Mouse (Mus musculus) G1E (cell line): ENCODE results near the gene Ulk4. TPM values are rescaled to one million over a fixed set of nuclear protein-coding genes. Genes with fewer than 3 reads are reported as not detected.

Experiments
- ATAC-seq: 2 replicates; pipeline ENCODE4 v1.8.0; 2016; ENCODE audit warnings: mild to moderate bottlenecking; ENCODE audit not compliant: insufficient number of reproducible peaks, poor library complexity, low FRiP score, severe bottlenecking; ENCODE audit errors: extremely low read depth
- DNase-seq: peaks from one replicate; pipeline ENCODE4 v3.0.0; 2012; ENCODE audit warnings: low spot score
- H3K27me3 ChIP-seq: 2 replicates; pipeline ENCODE4 v1.6.1; 2012; ENCODE audit warnings: mild to moderate bottlenecking, low read length, inconsistent platforms; ENCODE audit not compliant: insufficient read depth
- H3K36me3 ChIP-seq: replicated peaks from 2 replicates; pipeline ENCODE3; 2012; ENCODE audit warnings: mild to moderate bottlenecking, inconsistent platforms
- H3K4me1 ChIP-seq: 2 replicates; pipeline ENCODE4 v1.6.1; 2012; ENCODE audit warnings: low read depth, low read length, inconsistent platforms, mixed read lengths; ENCODE audit not compliant: insufficient read depth
- H3K4me3 ChIP-seq: 2 replicates; pipeline ENCODE4 v1.5.1; 2012; ENCODE audit warnings: low read depth, mild to moderate bottlenecking, inconsistent platforms, low read length, moderate library complexity, mixed read lengths
- H3K9me3 ChIP-seq: replicated peaks from 2 replicates; pipeline ENCODE4 v1.6.1; 2012; ENCODE audit warnings: inconsistent platforms
- CTCF ChIP-seq: IDR thresholded peaks from 2 replicates; pipeline ENCODE4 v1.5.1; 2012; ENCODE audit warnings: low read depth, low read length, inconsistent platforms, mixed read lengths
- GATA1 ChIP-seq: IDR thresholded peaks from 2 replicates; pipeline ENCODE4 v1.6.1; 2012; ENCODE audit warnings: borderline replicate concordance, low read length, inconsistent platforms, mixed read lengths
- GATA2 ChIP-seq: IDR thresholded peaks from 2 replicates; pipeline ENCODE4 v1.6.1; 2012; ENCODE audit warnings: low read depth, low read length, inconsistent platforms, borderline replicate concordance
- POLR2AphosphoS5 ChIP-seq: IDR thresholded peaks from 2 replicates; pipeline ENCODE4 v1.6.1; 2012; ENCODE audit warnings: low read depth, low read length, inconsistent platforms; ENCODE audit not compliant: insufficient replicate concordance
- TAL1 ChIP-seq: conservative IDR thresholded peaks from 2 replicates; pipeline ENCODE4 v1.6.1; 2012; ENCODE audit warnings: low read depth, low read length, inconsistent platforms, mixed read lengths
- polyA plus RNA-seq: library from polyadenylated mRNA; stranded (reverse); fragments of >175 nt; gene quantifications from 2 replicates; pipeline ENCODE4 v1.2.3, GENCODE M21; 2012
- total RNA-seq, 2 experiments: library from RNA; stranded (forward) in 1 of 2; stranded (reverse) in 1 of 2; fragments of 200-1000 nt in 1 of 2; fragments of >200 nt in 1 of 2; fragmentation: Nextera tagmentation in 1 of 2; gene quantifications; 2 replicates each; pipeline ENCODE4 v1.2.3; 2014 to 2017

Gene Ulk4
- total and polyA plus RNA-seq, 3 experiments, result 0.52 to 3.2 (median 1.6) TPM

GRCm38 (mm10) chr9:120984509-120984908 lies 292.5 kb downstream of the Ulk4 start:
- Histone ChIP-seq H3K36me3 (no peaks in the 10 kb centered on the region), H3K4me1 (peaks cover 2% of the 10 kb centered on the region; the same call in 1 of the 2 replicates), H3K4me3 (no peak overlapping the region), H3K9me3 (no peaks in the 10 kb centered on the region), H3K27me3 (peaks cover 26% of the 10 kb centered on the region)
- DNase-seq (no peak), ATAC-seq (no peak)
- TF ChIP-seq GATA2 (no peak), CTCF (no peak), GATA1 (no peak), POLR2AphosphoS5 (no peak), TAL1 (no peak)

DNA sequence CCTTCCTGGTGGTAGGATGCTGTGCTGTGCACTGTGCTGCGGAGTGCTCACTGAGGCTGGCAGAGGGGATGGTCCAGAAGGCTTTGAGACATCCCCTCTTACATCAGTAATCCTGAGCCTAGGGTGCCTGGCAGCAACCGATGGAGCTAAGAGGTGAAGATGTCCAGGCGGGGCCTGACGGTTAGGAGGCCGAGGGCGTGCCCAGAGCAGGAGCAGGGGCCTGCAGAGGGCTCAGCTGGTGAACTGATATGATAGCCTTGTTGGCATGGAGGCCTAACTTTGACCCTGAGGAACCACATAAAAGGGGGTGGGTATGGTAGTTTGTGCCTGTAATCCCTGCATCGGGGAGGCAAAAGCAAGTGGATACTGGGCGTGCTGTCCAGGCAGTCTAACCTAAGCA lies 293.1 kb downstream of the Ulk4 start:
- ATAC-seq, result no peak
- peaks cover 32% of the 10 kb centered on the region for H3K27me3 ChIP-seq
- no peak overlapping the region for H3K4me3 ChIP-seq
- H3K4me1 ChIP-seq, result peaks cover 2% of the 10 kb centered on the region; the same call in 1 of the 2 replicates
- DNase-seq, result no peak
- no peak for TF ChIP-seq GATA2
- no peak for TF ChIP-seq CTCF
- no peak for TF ChIP-seq TAL1
- TF ChIP-seq POLR2AphosphoS5, result no peak
- no peak for TF ChIP-seq GATA1
- H3K9me3 ChIP-seq, result no peaks in the 10 kb centered on the region
- H3K36me3 ChIP-seq, result no peaks in the 10 kb centered on the region

- DNase-seq (no peak), ATAC-seq (no peak)
- Histone ChIP-seq H3K4me1 (peaks cover 2% of the 10 kb centered on the region; the same call in 1 of the 2 replicates), H3K9me3 (no peaks in the 10 kb centered on the region), H3K27me3 (peaks cover 33% of the 10 kb centered on the region), H3K4me3 (no peak overlapping the region), H3K36me3 (no peaks in the 10 kb centered on the region)
- TF ChIP-seq GATA2 (no peak), CTCF (no peak), POLR2AphosphoS5 (no peak), TAL1 (no peak), GATA1 (no peak)
Measured at GRCm38 (mm10) chr9:120981777-120982176, 295.2 kb downstream of the Ulk4 start.

- DNase-seq, result no peak
- H3K4me1 ChIP-seq, result peaks cover 1% of the 10 kb centered on the region; the same call in 1 of the 2 replicates
- TF ChIP-seq GATA1, result no peak
- TF ChIP-seq POLR2AphosphoS5, result no peak
- no peak for TF ChIP-seq GATA2
- no peak for TF ChIP-seq TAL1
- TF ChIP-seq CTCF, result no peak
- no peak overlapping the region for H3K4me3 ChIP-seq
- H3K9me3 ChIP-seq, result no peaks in the 10 kb centered on the region
- no peaks in the 10 kb centered on the region for H3K36me3 ChIP-seq
- no peak for ATAC-seq
- H3K27me3 ChIP-seq, result peaks cover 37% of the 10 kb centered on the region
Measured at GRCm38 (mm10) chr9:120976856-120977255, 300.1 kb downstream of the Ulk4 start.

DNA sequence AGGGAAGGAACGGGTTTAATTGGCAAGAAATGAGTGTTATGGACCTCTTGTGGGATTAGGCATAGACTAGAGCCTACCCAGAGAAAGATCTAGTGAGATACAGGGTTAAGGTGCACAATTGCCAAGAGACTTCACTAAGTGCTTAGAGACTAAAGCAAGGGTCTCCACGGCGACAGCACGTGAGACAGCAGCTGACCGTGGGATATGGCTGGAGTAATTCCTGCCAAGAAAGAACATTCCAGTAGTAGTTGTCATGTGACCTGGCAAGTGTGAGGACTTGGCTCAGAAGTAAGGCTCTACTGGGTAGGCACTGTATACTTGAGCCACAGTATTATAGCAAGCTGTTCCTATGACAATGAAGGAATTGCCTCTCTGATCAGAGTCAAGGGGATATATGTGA lies 300.8 kb downstream of the Ulk4 start:
- TF ChIP-seq GATA1, result no peak
- no peak for TF ChIP-seq POLR2AphosphoS5
- TF ChIP-seq TAL1, result no peak
- no peak for TF ChIP-seq GATA2
- TF ChIP-seq CTCF, result no peak
- ATAC-seq, result no peak
- H3K4me1 ChIP-seq, result no peaks in the 10 kb centered on the region
- H3K27me3 ChIP-seq, result peaks cover 35% of the 10 kb centered on the region
- no peaks in the 10 kb centered on the region for H3K36me3 ChIP-seq
- no peak overlapping the region for H3K4me3 ChIP-seq
- no peaks in the 10 kb centered on the region for H3K9me3 ChIP-seq
- DNase-seq, result no peak

DNA sequence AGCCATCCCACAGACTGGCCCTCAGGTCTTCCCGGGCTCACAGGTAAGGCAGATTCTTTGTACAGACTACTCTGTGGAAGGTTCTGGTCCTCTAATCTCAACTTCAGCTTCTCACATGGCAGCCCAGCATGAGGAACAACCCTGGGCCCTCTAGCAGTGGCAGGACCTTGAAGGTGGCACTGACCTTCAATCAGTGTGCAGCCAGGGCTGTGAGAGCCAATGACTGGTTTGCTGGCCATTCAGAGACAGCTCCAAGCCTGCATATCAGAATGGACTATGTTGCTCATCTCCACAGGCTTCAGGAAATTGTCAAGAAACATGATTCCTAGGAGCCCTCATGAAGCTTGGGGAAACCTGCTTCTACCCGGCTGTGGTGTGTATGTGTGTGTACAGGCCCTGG lies 302.8 kb downstream of the Ulk4 start:
- Histone ChIP-seq H3K4me1 (no peaks in the 10 kb centered on the region), H3K4me3 (no peak overlapping the region), H3K9me3 (no peaks in the 10 kb centered on the region), H3K36me3 (peaks cover 6% of the 10 kb centered on the region), H3K27me3 (peaks cover 26% of the 10 kb centered on the region)
- no peak for TF ChIP-seq GATA2
- no peak for TF ChIP-seq POLR2AphosphoS5
- no peak for TF ChIP-seq GATA1
- TF ChIP-seq CTCF, result no peak
- no peak for TF ChIP-seq TAL1
- ATAC-seq (no peak), DNase-seq (no peak)
